ENCODE assay signal across 19 mouse cellular contexts in the genomic region with DNA sequence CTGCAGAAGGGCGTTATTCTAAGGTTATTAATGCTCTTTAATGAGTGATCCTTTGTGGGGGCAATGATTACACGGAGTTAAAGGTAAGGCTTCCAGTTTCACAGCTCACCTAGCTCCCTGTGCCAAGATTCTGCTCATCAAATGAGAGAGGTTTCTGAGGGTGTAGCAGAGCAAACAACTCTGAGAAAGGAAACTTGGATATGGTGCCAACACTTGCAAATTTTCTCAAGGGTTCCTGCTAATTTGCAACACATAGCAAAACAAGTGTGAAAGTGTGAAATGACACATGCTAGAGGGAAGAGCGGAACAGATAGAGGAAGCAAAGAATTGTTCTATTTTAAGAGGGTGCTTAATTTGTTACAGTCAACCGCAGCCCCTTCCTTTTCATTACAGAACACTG.
A peak's percentile ranks its signal among the peaks of the same experiment; 100 is the strongest.
DNase-seq lines count a peak whose midpoint lies in the region; ATAC-seq lines count a peak whose summit lies in the region.
"Had no signal": no experiment of that assay in that cellular context is flagged by ENCODE, and none has a peak within 500 bp of the region (broad histone marks: within the 10 kb centered on the region; RNA-seq: fewer than 3 reads in every experiment).

No protein-coding gene starts in this region.

- no peaks in the 10 kb centered on the region for H3K36me3 ChIP-seq in embryonic facial prominence, embryonic 13.5 days
- H3K36me3 ChIP-seq in embryonic facial prominence, embryonic 10.5 days (replicated peaks): no peaks in the 10 kb centered on the region
- H3K36me3 ChIP-seq: embryonic facial prominence, embryonic 15.5 days had no signal

- no peaks in the 10 kb centered on the region for H3K27me3 ChIP-seq in embryonic facial prominence, embryonic 13.5 days
- no peaks in the 10 kb centered on the region for H3K27me3 ChIP-seq in embryonic facial prominence, embryonic 10.5 days (replicated peaks; ENCODE audit: low read depth, poor library complexity, severe bottlenecking)
- H3K27me3 ChIP-seq: embryonic facial prominence, embryonic 15.5 days; Patski had no signal

- WGBS in embryonic facial prominence, embryonic 13.5 days: 64% methylated on average over 4 of the region's 4 CpGs
- WGBS in embryonic facial prominence, embryonic 10.5 days: 71% methylated on average over 4 of the region's 4 CpGs

- peaks cover 7% of the 10 kb centered on the region for H3K4me1 ChIP-seq in embryonic facial prominence, embryonic 13.5 days
- H3K4me1 ChIP-seq in embryonic facial prominence, embryonic 10.5 days: no peaks in the 10 kb centered on the region

- 0 out of 2 replicates have a peak, but pooled peaks have one; percentile 32 for ATAC-seq in embryonic facial prominence, embryonic 13.5 days (ENCODE audit: insufficient number of reproducible peaks, insufficient read depth, low FRiP score, low TSS enrichment, low read depth)
- ATAC-seq: intestine, postnatal 0 days; liver, postnatal 0 days; midbrain, embryonic 16.5 days; Patski had no signal

- H3K4me3 ChIP-seq in embryonic facial prominence, embryonic 13.5 days: no peak overlapping the region
- H3K4me3 ChIP-seq in embryonic facial prominence, embryonic 10.5 days: no peak overlapping the region
- H3K4me3 ChIP-seq: embryonic facial prominence, embryonic 15.5 days had no signal

- intact Hi-C loops in left cerebral cortex, postnatal 10 days (cut with DNase I): no loop called here
- intact Hi-C loops in left cerebral cortex, postnatal 14 days (cut with DNase I): no loop called here

- H3K9me3 ChIP-seq in embryonic facial prominence, embryonic 13.5 days: no peaks in the 10 kb centered on the region
- no peaks in the 10 kb centered on the region for H3K9me3 ChIP-seq in embryonic facial prominence, embryonic 10.5 days
- H3K9me3 ChIP-seq: embryonic facial prominence, embryonic 15.5 days had no signal

- H3K27ac ChIP-seq in embryonic facial prominence, embryonic 13.5 days: no peak overlapping the region
- H3K27ac ChIP-seq in embryonic facial prominence, embryonic 10.5 days (replicated peaks): no peak overlapping the region
- H3K27ac ChIP-seq: embryonic facial prominence, embryonic 15.5 days; hindbrain, embryonic 14.5 days had no signal

- no peak for DNase-seq in embryonic facial prominence, embryonic 10.5 days (ENCODE audit: low spot score)
- peak; percentile 31 to 40 for DNase-seq in left cerebral cortex, adult 9 months (ENCODE audit: low spot score in 2 of 2)
- no peak for DNase-seq in left cerebral cortex, postnatal 10 days (ENCODE audit: extremely low spot score in 1 of 2, low spot score in 2 of 2)
- peak; percentile 43 for DNase-seq in brain, embryonic 18.5 days (ENCODE audit: low read depth, low spot score)
- peak; percentile 24 to 26 for DNase-seq in left cerebral cortex, postnatal 14 days (ENCODE audit: low spot score in 2 of 2)
- no peak for DNase-seq in yolk sac, embryonic 10.5 days (ENCODE audit: low spot score)
- DNase-seq in layer of hippocampus, adult 11-12 months (ENCODE audit: low spot score): no peak
- DNase-seq: cerebellum, adult 11 months; cerebellum, postnatal 36 days; heart, adult 18-20 months; kidney, postnatal 36 days; liver, postnatal 0 days; thymus, postnatal 25 days had no signal

- no peak overlapping the region for H3K9ac ChIP-seq in embryonic facial prominence, embryonic 13.5 days
- H3K9ac ChIP-seq: embryonic facial prominence, embryonic 15.5 days; hindbrain, embryonic 14.5 days; liver, postnatal 0 days had no signal

- no peak overlapping the region for H3K4me2 ChIP-seq in embryonic facial prominence, embryonic 13.5 days
- H3K4me2 ChIP-seq: embryonic facial prominence, embryonic 15.5 days; hindbrain, embryonic 14.5 days had no signal

Comparison
In these comparisons a context has a peak if more than half of its experiments do, and no peak if none do; other contexts are left out.
1. DNase-seq: peak in left cerebral cortex, adult 9 months (2 of 2), brain, embryonic 18.5 days (single experiment) and left cerebral cortex, postnatal 14 days (2 of 2); none in embryonic facial prominence, embryonic 10.5 days (single experiment), left cerebral cortex, postnatal 10 days (0 of 2), yolk sac, embryonic 10.5 days (single experiment) and layer of hippocampus, adult 11-12 months (single experiment).